In the genomic region with DNA sequence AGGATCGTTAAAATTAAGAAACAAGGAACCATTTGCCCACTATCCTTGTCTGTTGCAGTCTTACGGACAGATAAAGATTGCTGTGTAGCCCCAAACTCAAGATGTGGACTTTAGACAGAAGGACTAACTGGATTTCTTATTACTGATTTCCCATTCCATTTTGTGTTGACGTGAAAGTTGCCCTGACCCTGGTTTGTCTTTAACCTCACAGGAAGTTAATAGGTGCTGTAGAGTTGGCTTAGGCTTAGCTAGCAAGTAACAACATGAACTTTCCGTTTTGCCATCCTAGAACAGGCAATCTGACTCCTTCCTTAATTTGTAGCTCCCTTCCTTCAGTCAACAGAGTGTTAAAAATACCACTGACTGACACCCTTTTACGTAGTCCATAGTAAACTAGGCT, we compare ENCODE assay signal across 24 mouse cellular contexts.
DNase-seq lines count a peak whose midpoint lies in the region; ATAC-seq and TF ChIP-seq lines count a peak whose summit lies in the region.
"Had no signal": no experiment of that assay in that cellular context is flagged by ENCODE, and none has a peak within 500 bp of the region (broad histone marks: within the 10 kb centered on the region; RNA-seq: fewer than 3 reads in every experiment).

No protein-coding gene starts in this region.

- peaks cover 17% of the 10 kb centered on the region; the same call in 1 of the 2 replicates for H3K4me1 ChIP-seq in kidney, adult 2 months (ENCODE audit: control insufficient read depth, insufficient read depth, low read length)
- H3K4me1 ChIP-seq in kidney, embryonic 15.5 days = peaks cover 8% of the 10 kb centered on the region; the same call in 1 of the 2 replicates
- no peaks in the 10 kb centered on the region for H3K4me1 ChIP-seq in kidney, embryonic 14.5 days (ENCODE audit: control insufficient read depth, insufficient read depth, low read length)
- H3K4me1 ChIP-seq: hindbrain, embryonic 15.5 days had no signal

- H3K4me2 ChIP-seq in kidney, embryonic 15.5 days = no peak overlapping the region
- H3K4me2 ChIP-seq in kidney, embryonic 14.5 days (replicated peaks; ENCODE audit: low read depth, low read length) = no peak overlapping the region
- H3K4me2 ChIP-seq: embryonic facial prominence, embryonic 12.5 days; embryonic facial prominence, embryonic 15.5 days; heart, embryonic 11.5 days; hindbrain, embryonic 12.5 days; hindbrain, embryonic 15.5 days had no signal

- H3K27ac ChIP-seq in kidney, adult 2 months (ENCODE audit: insufficient read depth, low read depth, low read length) = peak overlapping the region; percentile 97
- H3K27ac ChIP-seq in kidney, embryonic 15.5 days = no peak overlapping the region
- no peak overlapping the region for H3K27ac ChIP-seq in kidney, embryonic 14.5 days (ENCODE audit: low read depth, low read length)
- H3K27ac ChIP-seq: embryonic facial prominence, embryonic 12.5 days; embryonic facial prominence, embryonic 15.5 days; gastrocnemius, adult 2 months; hindbrain, embryonic 12.5 days; hindbrain, embryonic 15.5 days had no signal

- no peak for TF ChIP-seq POLR2A in kidney, adult 2 months (IDR thresholded peaks at IDR 0.05; ENCODE audit: low read depth, low read length)

- ATAC-seq in kidney, embryonic 15.5 days (replicated peaks; ENCODE audit: low FRiP score) = peak; percentile 25; the same call in 1 of the 2 replicates
- ATAC-seq in kidney, embryonic 14.5 days (ENCODE audit: low FRiP score, low TSS enrichment) = no peak
- ATAC-seq: forebrain, embryonic 14.5 days; forebrain, postnatal 0 days; Patski had no signal

- H3K36me3 ChIP-seq in kidney, adult 2 months (ENCODE audit: control insufficient read depth, insufficient read depth, low read length) = no peaks in the 10 kb centered on the region
- H3K36me3 ChIP-seq in kidney, embryonic 15.5 days = no peaks in the 10 kb centered on the region
- no peaks in the 10 kb centered on the region for H3K36me3 ChIP-seq in kidney, embryonic 14.5 days (ENCODE audit: control insufficient read depth, insufficient read depth, low read length)
- H3K36me3 ChIP-seq: embryonic facial prominence, embryonic 12.5 days; embryonic facial prominence, embryonic 15.5 days; G1E; hindbrain, embryonic 12.5 days; hindbrain, embryonic 15.5 days had no signal

- 58% methylated on average over 5 of the region's 5 CpGs for WGBS in kidney, adult 2 months
- 82% methylated on average over 5 of the region's 5 CpGs for WGBS in kidney, embryonic 15.5 days
- WGBS in kidney, embryonic 14.5 days = 83% methylated on average over 5 of the region's 5 CpGs

- H3K9me3 ChIP-seq in kidney, embryonic 15.5 days (replicated peaks) = no peaks in the 10 kb centered on the region
- H3K9me3 ChIP-seq in kidney, embryonic 14.5 days (ENCODE audit: control insufficient read depth, low read length) = no peaks in the 10 kb centered on the region
- H3K9me3 ChIP-seq: embryonic facial prominence, embryonic 12.5 days; embryonic facial prominence, embryonic 15.5 days; hindbrain, embryonic 12.5 days; hindbrain, embryonic 15.5 days had no signal

- H3K9ac ChIP-seq in kidney, embryonic 15.5 days = no peak overlapping the region
- H3K9ac ChIP-seq in kidney, embryonic 14.5 days (ENCODE audit: low read depth, low read length) = no peak overlapping the region
- H3K9ac ChIP-seq: embryonic facial prominence, embryonic 12.5 days; embryonic facial prominence, embryonic 15.5 days; forebrain, postnatal 0 days; hindbrain, embryonic 12.5 days; hindbrain, embryonic 15.5 days had no signal

- TF ChIP-seq CTCF in kidney, adult 2 months (conservative IDR thresholded peaks at IDR 0.05; ENCODE audit: insufficient read depth, insufficient read length, low read depth, low read length) = no peak

- H3K27me3 ChIP-seq in kidney, adult 2 months (replicated peaks; ENCODE audit: control insufficient read depth, insufficient read depth, low read length) = no peaks in the 10 kb centered on the region
- H3K27me3 ChIP-seq in kidney, embryonic 15.5 days = no peaks in the 10 kb centered on the region
- no peaks in the 10 kb centered on the region for H3K27me3 ChIP-seq in kidney, embryonic 14.5 days (ENCODE audit: control insufficient read depth, insufficient read depth, low read length)
- H3K27me3 ChIP-seq: CH12.LX; embryonic facial prominence, embryonic 12.5 days; embryonic facial prominence, embryonic 15.5 days; hindbrain, embryonic 12.5 days; hindbrain, embryonic 15.5 days; Patski had no signal

- no peak overlapping the region for H3K4me3 ChIP-seq in kidney, adult 2 months (ENCODE audit: insufficient read depth, low read depth, low read length)
- H3K4me3 ChIP-seq in kidney, embryonic 15.5 days (replicated peaks) = no peak overlapping the region
- H3K4me3 ChIP-seq in kidney, embryonic 14.5 days (ENCODE audit: low read length) = no peak overlapping the region
- H3K4me3 ChIP-seq: embryonic facial prominence, embryonic 12.5 days; embryonic facial prominence, embryonic 15.5 days; gastrocnemius, adult 2 months; hindbrain, embryonic 12.5 days; hindbrain, embryonic 15.5 days had no signal

- DNase-seq in kidney, adult 2 months = peak; percentile 75
- no peak for DNase-seq in kidney, adult 18-20 months
- peak; percentile 13 to 51 for DNase-seq in kidney, postnatal 36 days
- no peak for DNase-seq in left cerebral cortex, adult 9 months (ENCODE audit: low spot score in 2 of 2)
- DNase-seq: adrenal gland, postnatal 10 days; adrenal gland, postnatal 36 days; B cell, adult 2 months; cerebellum, adult 18-20 months; cerebellum, adult 9-11 months; cerebellum, postnatal 25 days; forebrain, postnatal 0 days; gastrocnemius, adult 2 months; gastrocnemius, postnatal 14 days had no signal

Comparison
In these comparisons a context has a peak if more than half of its experiments do, and no peak if none do; other contexts are left out.
1. DNase-seq: peak in kidney, adult 2 months (single experiment) and kidney, postnatal 36 days (2 of 2); none in kidney, adult 18-20 months (single experiment) and left cerebral cortex, adult 9 months (0 of 2).